In genomic region chr16:33015986-33016385, GRCm38 (mm10) we compare ENCODE assay signal across 25 mouse cellular contexts.
"Had no signal": no experiment of that assay in that cellular context is flagged by ENCODE, and none has a peak within 500 bp of the region (broad histone marks: within the 10 kb centered on the region; RNA-seq: fewer than 3 reads in every experiment).

No protein-coding gene starts in this region.

- H3K4me1 ChIP-seq: heart, embryonic 12.5 days; hindbrain, embryonic 10.5 days; hindbrain, embryonic 12.5 days; limb, embryonic 13.5 days; limb, embryonic 15.5 days; liver, embryonic 12.5 days had no signal

- H3K9me3 ChIP-seq: heart, embryonic 10.5 days; heart, embryonic 12.5 days; hindbrain, embryonic 10.5 days; hindbrain, embryonic 12.5 days; intestine, embryonic 15.5 days; limb, embryonic 13.5 days; limb, embryonic 15.5 days; liver, embryonic 12.5 days had no signal

- DNase-seq: gastrocnemius, adult 2 months; gastrocnemius, postnatal 10 days; gastrocnemius, postnatal 25 days; heart, postnatal 10 days; heart, postnatal 4 days; kidney, adult 18-20 months; kidney, adult 8-10 months; kidney, postnatal 10 days; kidney, postnatal 25 days; kidney, postnatal 4 days; layer of hippocampus, adult 9-11 months; layer of hippocampus, postnatal 36 days; left cerebral cortex, postnatal 4 days had no signal

- H3K27me3 ChIP-seq: heart, embryonic 12.5 days; hindbrain, embryonic 12.5 days; intestine, embryonic 15.5 days; limb, embryonic 13.5 days; limb, embryonic 15.5 days; liver, embryonic 12.5 days had no signal

- ATAC-seq: hindbrain, embryonic 16.5 days; inflammation-experienced regulatory T-cells, adult 6 months; intestine, postnatal 0 days; liver, embryonic 12.5 days had no signal

- H3K9ac ChIP-seq: heart, embryonic 12.5 days; hindbrain, embryonic 12.5 days; hindbrain, embryonic 14.5 days; intestine, embryonic 15.5 days; limb, embryonic 13.5 days; limb, embryonic 15.5 days; liver, embryonic 12.5 days had no signal

- H3K27ac ChIP-seq: heart, embryonic 10.5 days; hindbrain, embryonic 10.5 days; hindbrain, embryonic 12.5 days; hindbrain, embryonic 14.5 days; intestine, embryonic 15.5 days; limb, embryonic 13.5 days; limb, embryonic 15.5 days; liver, embryonic 12.5 days had no signal

- H3K4me2 ChIP-seq: heart, embryonic 12.5 days; hindbrain, embryonic 12.5 days; hindbrain, embryonic 14.5 days; intestine, embryonic 15.5 days; limb, embryonic 13.5 days; limb, embryonic 15.5 days; liver, embryonic 12.5 days had no signal

- H3K4me3 ChIP-seq: gastrocnemius, adult 2 months; heart, embryonic 10.5 days; heart, embryonic 12.5 days; hindbrain, embryonic 10.5 days; hindbrain, embryonic 12.5 days; intestine, embryonic 15.5 days; limb, embryonic 13.5 days; limb, embryonic 15.5 days; liver, embryonic 12.5 days had no signal
